Comparison of ENCODE assay signal across 7 mouse cellular contexts in genomic region chr2:45115211-45115610, GRCm38 (mm10). TPM values are rescaled to one million over a fixed set of nuclear protein-coding genes. Genes with fewer than 3 reads are reported as not detected.
DNase-seq lines count a peak whose midpoint lies in the region; ATAC-seq and TF ChIP-seq lines count a peak whose summit lies in the region.

No protein-coding gene starts in this region.

- no peaks in the 10 kb centered on the region; the same call in 1 of the 2 replicates for H3K4me1 ChIP-seq in liver, adult 2 months (ENCODE audit: control insufficient read depth, insufficient read depth, low read length)
- peaks cover 5% of the 10 kb centered on the region; the same call in 1 of the 2 replicates for H3K4me1 ChIP-seq in forebrain, embryonic 11.5 days (replicated peaks; ENCODE audit: control insufficient read depth, insufficient read depth, low read length)
- 0 out of 2 replicates have a peak, but pooled peaks cover 12% of the 10 kb centered on the region for H3K4me1 ChIP-seq in intestine, embryonic 14.5 days (replicated peaks; ENCODE audit: control insufficient read depth, insufficient read depth, low read length)
- peaks cover 4% of the 10 kb centered on the region; the same call in 1 of the 2 replicates for H3K4me1 ChIP-seq in neural tube, embryonic 14.5 days (ENCODE audit: control insufficient read depth, insufficient read depth, low read length)

- WGBS in liver, adult 2 months: 6% methylated on average over 6 of the region's 6 CpGs
- WGBS in forebrain, embryonic 11.5 days: 5% methylated on average over 6 of the region's 6 CpGs
- 21% methylated on average over 6 of the region's 6 CpGs for WGBS in intestine, embryonic 14.5 days
- 6% methylated on average over 6 of the region's 6 CpGs for WGBS in neural tube, embryonic 14.5 days

- H3K36me3 ChIP-seq in liver, adult 2 months (ENCODE audit: control insufficient read depth, insufficient read depth, low read length): no peaks in the 10 kb centered on the region
- H3K36me3 ChIP-seq in forebrain, embryonic 11.5 days (ENCODE audit: control insufficient read depth, insufficient read depth, low read length): no peaks in the 10 kb centered on the region
- no peaks in the 10 kb centered on the region for H3K36me3 ChIP-seq in intestine, embryonic 14.5 days (ENCODE audit: control insufficient read depth, insufficient read depth, low read length)
- H3K36me3 ChIP-seq in neural tube, embryonic 14.5 days (ENCODE audit: control insufficient read depth, insufficient read depth, low read length): no peaks in the 10 kb centered on the region

- H3K27me3 ChIP-seq in liver, adult 2 months (ENCODE audit: control insufficient read depth, insufficient read depth, low read length): peaks cover 3% of the 10 kb centered on the region; the same call in 1 of the 2 replicates
- no peaks in the 10 kb centered on the region for H3K27me3 ChIP-seq in forebrain, embryonic 11.5 days (ENCODE audit: control insufficient read depth, insufficient read depth, low read length)
- peaks cover 38% of the 10 kb centered on the region for H3K27me3 ChIP-seq in intestine, embryonic 14.5 days (replicated peaks; ENCODE audit: control insufficient read depth, insufficient read depth, low read length)
- H3K27me3 ChIP-seq in neural tube, embryonic 14.5 days (ENCODE audit: control insufficient read depth, insufficient read depth, low read length): no peaks in the 10 kb centered on the region

- TF ChIP-seq POLR2A in liver, adult 2 months (IDR thresholded peaks at IDR 0.05; ENCODE audit: extremely low read depth, insufficient read depth, low read length): no peak

- DNase-seq in liver, adult 2 months (ENCODE audit: extremely low read depth, low read depth, low spot score): no peak
- no peak for DNase-seq in liver
- no peak for DNase-seq in forebrain, embryonic 11.5 days (ENCODE audit: low spot score)
- DNase-seq in intestine, embryonic 14.5 days (ENCODE audit: low spot score): peak; percentile 54
- DNase-seq in thymus, postnatal 14 days: no peak
- DNase-seq in spleen, postnatal 4 days (ENCODE audit: low spot score in 2 of 2): no peak

- no peak overlapping the region for H3K4me3 ChIP-seq in liver, adult 2 months (ENCODE audit: insufficient read depth, low read depth, low read length)
- peak overlapping the region; percentile 49 for H3K4me3 ChIP-seq in forebrain, embryonic 11.5 days (ENCODE audit: low read depth, low read length)
- H3K4me3 ChIP-seq in intestine, embryonic 14.5 days (ENCODE audit: low read depth, low read length): peak overlapping the region; percentile 52
- H3K4me3 ChIP-seq in neural tube, embryonic 14.5 days (ENCODE audit: low read depth, low read length): peak overlapping the region; percentile 59

- no peak for ATAC-seq in forebrain, embryonic 11.5 days (replicated peaks; ENCODE audit: low FRiP score)
- no peak for ATAC-seq in intestine, embryonic 14.5 days (replicated peaks; ENCODE audit: low FRiP score, low TSS enrichment, low read depth)
- no peak for ATAC-seq in neural tube, embryonic 14.5 days (ENCODE audit: low read depth)

- peak overlapping the region; percentile 83 for H3K27ac ChIP-seq in liver, adult 2 months (replicated peaks; ENCODE audit: insufficient read depth, low read depth, low read length)
- peak overlapping the region; percentile 83; the same call in 1 of the 2 replicates for H3K27ac ChIP-seq in forebrain, embryonic 11.5 days (ENCODE audit: low read depth, low read length)
- peak overlapping the region; percentile 81 for H3K27ac ChIP-seq in intestine, embryonic 14.5 days (ENCODE audit: low read depth)
- peak overlapping the region; percentile 40; the same call in 1 of the 2 replicates for H3K27ac ChIP-seq in neural tube, embryonic 14.5 days (ENCODE audit: low read depth, low read length)

- H3K79me2 ChIP-seq in liver, adult 2 months (ENCODE audit: control insufficient read depth, insufficient read depth, low read length): no peaks in the 10 kb centered on the region

- TF ChIP-seq CTCF in liver, adult 2 months (IDR thresholded peaks at IDR 0.05; ENCODE audit: low read depth, low read length): no peak

- H3K9ac ChIP-seq in liver, adult 2 months (ENCODE audit: low read depth, low read length): 0 out of 2 replicates have a peak overlapping the region, but pooled peaks have one; percentile 40
- no peak overlapping the region; the same call in 1 of the 2 replicates for H3K9ac ChIP-seq in forebrain, embryonic 11.5 days (ENCODE audit: low read length)
- H3K9ac ChIP-seq in intestine, embryonic 14.5 days (ENCODE audit: low read length): peak overlapping the region; percentile 68; the same call in 1 of the 2 replicates
- peak overlapping the region; percentile 67; the same call in 1 of the 2 replicates for H3K9ac ChIP-seq in neural tube, embryonic 14.5 days (replicated peaks; ENCODE audit: low read depth, low read length)

- H3K9me3 ChIP-seq in forebrain, embryonic 11.5 days (ENCODE audit: control insufficient read depth, low read length): no peaks in the 10 kb centered on the region
- no peaks in the 10 kb centered on the region for H3K9me3 ChIP-seq in intestine, embryonic 14.5 days (ENCODE audit: control insufficient read depth, low read length)
- no peaks in the 10 kb centered on the region for H3K9me3 ChIP-seq in neural tube, embryonic 14.5 days (ENCODE audit: control insufficient read depth, low read length)

- H3K4me2 ChIP-seq in forebrain, embryonic 11.5 days (ENCODE audit: low read depth, low read length, severe bottlenecking): peak overlapping the region; percentile 68; the same call in 1 of the 2 replicates
- peak overlapping the region; percentile 75 for H3K4me2 ChIP-seq in intestine, embryonic 14.5 days (ENCODE audit: low read length)
- H3K4me2 ChIP-seq in neural tube, embryonic 14.5 days (ENCODE audit: low read depth, low read length): peak overlapping the region; percentile 82

RNA-seq across cellular contexts. Expression of gene Zeb2, which starts 2.0 kb away (rescaled TPM):
- 15.5 and 16.8 TPM in 2 replicates for total RNA-seq in liver, adult 2 months (2014; rRNA removed)
- polyA plus RNA-seq in liver, adult 2 months (2012; rRNA removed): 1.7 and 4.9 TPM in 2 replicates
- 45.6 and 50.0 TPM in 2 replicates for polyA plus RNA-seq in forebrain, embryonic 11.5 days (2014; fragmentation: Nextera tagmentation; extraction: Ambion mirVana)
- polyA plus RNA-seq in intestine, embryonic 14.5 days (2014; fragmentation: Nextera tagmentation; extraction: Ambion mirVana): 44.5 and 49.2 TPM in 2 replicates
- 53.8 and 57.6 TPM in 2 replicates for polyA plus RNA-seq in neural tube, embryonic 14.5 days (2014; fragmentation: Nextera tagmentation; extraction: Ambion mirVana)
